Mouse (Mus musculus) forebrain, embryonic 11.5 days (tissue): Measurements from ENCODE around the gene Blvra. TPM values are rescaled to one million over a fixed set of nuclear protein-coding genes. Genes with fewer than 3 reads are reported as not detected.

Experiments used
- ATAC-seq: fragments of 200-750 bp; cut with Nextera tagmentation; replicated peaks from 2 replicates; pipeline ENCODE4 v1.8.0; 2017; ENCODE audit warnings: moderate TSS enrichment; ENCODE audit not compliant: low FRiP score
- DNase-seq: peaks from one replicate; pipeline ENCODE4 v3.0.0-alpha.2; 2017; ENCODE audit warnings: low spot score
- H3K27ac ChIP-seq: fragments of 300-500 bp; sonication (generic); 2 replicates; pipeline ENCODE4 v1.5.1; 2014; ENCODE audit warnings: low read depth, low read length
- H3K27me3 ChIP-seq: fragments of 300-500 bp; sonication (generic); 2 replicates; pipeline ENCODE4 v1.6.1; 2014; ENCODE audit warnings: mild to moderate bottlenecking, low read length, mixed read lengths; ENCODE audit not compliant: control insufficient read depth, insufficient read depth
- H3K36me3 ChIP-seq: fragments of 300-500 bp; sonication (generic); 2 replicates; pipeline ENCODE4 v1.6.1; 2014; ENCODE audit warnings: mild to moderate bottlenecking, low read length, moderate library complexity, mixed read lengths; ENCODE audit not compliant: control insufficient read depth, insufficient read depth
- H3K4me1 ChIP-seq: fragments of 300-500 bp; sonication (generic); replicated peaks from 2 replicates; pipeline ENCODE4 v1.6.1; 2014; ENCODE audit warnings: low read length, mixed read lengths; ENCODE audit not compliant: control insufficient read depth, insufficient read depth
- H3K4me2 ChIP-seq: fragments of 300-500 bp; sonication (generic); 2 replicates; pipeline ENCODE4 v1.6.1; 2014; ENCODE audit warnings: low read depth, mild to moderate bottlenecking, low read length, moderate library complexity, mixed read lengths; ENCODE audit not compliant: severe bottlenecking
- H3K4me3 ChIP-seq: fragments of 300-500 bp; sonication (generic); 2 replicates; pipeline ENCODE4 v1.5.1; 2014; ENCODE audit warnings: low read depth, low read length
- H3K9ac ChIP-seq: fragments of 300-500 bp; sonication (generic); 2 replicates; pipeline ENCODE4 v1.6.1; 2014; ENCODE audit warnings: low read length
- H3K9me3 ChIP-seq: fragments of 300-500 bp; sonication (generic); 2 replicates; pipeline ENCODE4 v1.6.1; 2016; ENCODE audit warnings: low read length, mixed read lengths; ENCODE audit not compliant: control insufficient read depth
- WGBS: fragments of 180-500 bp; shearing (Covaris S2); extraction: QIAGEN DNeasy Blood & Tissue Kit; methylation state at CpG from one replicate; pipeline ENCODE4 v1.1.7; 2014; 5-methylcytosine and 5-hydroxymethylcytosine counted together
- polyA plus RNA-seq: library from polyadenylated mRNA; unstranded; fragments of >200 nt; fragmentation: Nextera tagmentation; extraction: Ambion mirVana; gene quantifications from 2 replicates; pipeline ENCODE4 v1.2.1, GENCODE M21; 2014

Blvra gene
- polyA plus RNA-seq, 1 experiment from 2014 or later = 15.2 TPM

DNA sequence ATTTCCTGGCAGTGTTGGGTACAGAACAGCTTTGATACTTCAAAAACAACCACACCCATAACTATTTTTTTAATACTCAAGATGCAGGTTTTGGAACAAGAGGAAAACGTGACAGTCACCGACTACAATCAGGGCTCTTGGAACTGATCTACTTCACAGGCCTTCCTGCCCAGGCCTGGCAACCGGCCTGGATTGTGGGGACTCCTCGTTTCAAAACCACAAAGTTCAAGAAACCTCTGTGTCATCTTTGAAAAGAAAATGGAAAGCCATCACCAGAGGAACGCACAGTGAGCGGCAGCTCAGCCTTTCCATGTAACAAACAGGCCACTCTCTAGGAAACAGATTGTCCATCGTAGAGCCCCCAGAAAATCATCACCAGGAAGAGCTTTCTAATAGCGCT lies 68.6 kb downstream of the Blvra start:
- no peak overlapping the region for H3K9ac ChIP-seq
- H3K27ac ChIP-seq = no peak overlapping the region
- H3K4me1 ChIP-seq = peaks cover 13% of the 10 kb centered on the region
- ATAC-seq (no peak), DNase-seq (no peak)
- H3K4me3 ChIP-seq = no peak overlapping the region
- H3K36me3 ChIP-seq = no peaks in the 10 kb centered on the region; the same call in 1 of the 2 replicates
- peaks cover 2% of the 10 kb centered on the region; the same call in 1 of the 2 replicates for H3K27me3 ChIP-seq
- no peaks in the 10 kb centered on the region for H3K9me3 ChIP-seq
- H3K4me2 ChIP-seq = no peak overlapping the region
- 94% methylated on average over 8 of the region's 8 CpGs for WGBS

DNA sequence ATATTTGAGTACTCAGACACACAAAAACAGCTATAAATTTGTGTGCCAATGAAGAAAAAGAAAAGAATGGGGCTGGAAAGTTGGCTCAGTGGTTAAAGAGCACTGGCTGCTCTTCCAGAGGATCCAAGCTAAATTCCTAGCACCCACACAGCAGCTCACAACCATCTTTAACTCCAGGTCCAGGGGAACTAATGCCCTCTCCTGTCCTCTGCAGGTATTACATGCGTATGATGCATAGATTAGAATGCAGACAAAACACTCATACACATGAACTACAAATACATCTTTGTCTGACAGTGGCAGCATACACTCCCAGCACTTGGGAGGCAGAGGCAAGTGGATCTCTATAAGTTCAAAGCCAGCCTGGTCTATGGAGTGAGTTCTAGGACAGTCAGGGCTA lies 69.1 kb downstream of the Blvra start:
- no peak overlapping the region for H3K4me3 ChIP-seq
- WGBS = 94% methylated on average over 1 of the region's 1 CpGs
- H3K9me3 ChIP-seq = no peaks in the 10 kb centered on the region
- H3K4me1 ChIP-seq = peaks cover 13% of the 10 kb centered on the region
- ATAC-seq = no peak
- no peak overlapping the region for H3K9ac ChIP-seq
- no peaks in the 10 kb centered on the region; the same call in 1 of the 2 replicates for H3K36me3 ChIP-seq
- H3K4me2 ChIP-seq = no peak overlapping the region
- H3K27me3 ChIP-seq = peaks cover 2% of the 10 kb centered on the region; the same call in 1 of the 2 replicates
- H3K27ac ChIP-seq = no peak overlapping the region
- DNase-seq = no peak

DNA sequence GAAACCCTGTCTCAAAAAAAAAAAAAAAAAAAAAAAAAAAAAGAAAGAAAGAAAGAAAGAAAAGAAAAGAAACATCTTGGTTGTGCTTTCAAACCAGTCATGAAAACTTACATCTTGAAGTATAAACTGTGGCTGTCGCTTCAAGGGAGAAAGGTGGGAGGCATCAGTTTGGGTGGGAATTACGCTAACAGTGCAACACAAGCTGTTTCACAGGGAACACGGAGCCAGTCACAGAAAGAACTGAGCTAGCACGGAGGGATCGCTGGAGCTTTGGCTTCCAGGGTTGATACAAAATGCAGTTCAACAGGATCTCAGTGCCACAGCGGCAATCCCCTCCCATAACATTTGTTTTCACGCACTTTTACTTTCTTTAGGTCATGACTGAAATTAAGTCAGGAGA lies 69.5 kb downstream of the Blvra start:
- H3K4me3 ChIP-seq = no peak overlapping the region
- H3K27me3 ChIP-seq = peaks cover 2% of the 10 kb centered on the region; the same call in 1 of the 2 replicates
- no peak overlapping the region for H3K27ac ChIP-seq
- no peak overlapping the region for H3K4me2 ChIP-seq
- DNase-seq = no peak
- 94% methylated on average over 7 of the region's 7 CpGs for WGBS
- H3K36me3 ChIP-seq = no peaks in the 10 kb centered on the region; the same call in 1 of the 2 replicates
- peaks cover 13% of the 10 kb centered on the region for H3K4me1 ChIP-seq
- ATAC-seq = no peak
- H3K9ac ChIP-seq = no peak overlapping the region
- no peaks in the 10 kb centered on the region for H3K9me3 ChIP-seq

DNA sequence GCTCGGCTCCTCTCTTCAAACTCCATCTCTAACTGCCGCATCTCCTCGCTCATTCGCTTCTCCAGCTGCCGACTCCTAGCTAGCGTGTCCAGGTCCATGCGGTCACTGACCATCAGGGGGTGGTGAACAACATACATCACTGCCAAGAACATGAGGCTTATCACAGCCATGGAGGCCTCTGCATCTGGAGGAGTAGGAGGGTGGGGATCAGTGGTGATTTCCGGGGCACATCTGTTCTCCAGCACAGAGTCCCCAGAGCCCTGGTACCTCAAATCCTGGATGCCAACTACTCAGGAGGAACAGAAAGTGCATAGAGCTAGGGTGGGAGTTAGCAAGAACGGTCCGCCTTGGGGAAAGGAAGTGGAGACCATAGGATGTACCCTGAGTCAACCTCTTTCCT lies 71.6 kb downstream of the Blvra start:
- Histone ChIP-seq H3K36me3 (no peaks in the 10 kb centered on the region; the same call in 1 of the 2 replicates), H3K9me3 (no peaks in the 10 kb centered on the region), H3K27me3 (peaks cover 2% of the 10 kb centered on the region; the same call in 1 of the 2 replicates), H3K4me1 (peaks cover 6% of the 10 kb centered on the region; the same call in 1 of the 2 replicates), H3K27ac (no peak overlapping the region), H3K4me3 (no peak overlapping the region), H3K4me2 (peak overlapping the region; percentile 86), H3K9ac (peak overlapping the region; percentile 76; the same call in 1 of the 2 replicates)
- 90% methylated on average over 10 of the region's 10 CpGs for WGBS
- DNase-seq = no peak
- ATAC-seq = no peak

DNA sequence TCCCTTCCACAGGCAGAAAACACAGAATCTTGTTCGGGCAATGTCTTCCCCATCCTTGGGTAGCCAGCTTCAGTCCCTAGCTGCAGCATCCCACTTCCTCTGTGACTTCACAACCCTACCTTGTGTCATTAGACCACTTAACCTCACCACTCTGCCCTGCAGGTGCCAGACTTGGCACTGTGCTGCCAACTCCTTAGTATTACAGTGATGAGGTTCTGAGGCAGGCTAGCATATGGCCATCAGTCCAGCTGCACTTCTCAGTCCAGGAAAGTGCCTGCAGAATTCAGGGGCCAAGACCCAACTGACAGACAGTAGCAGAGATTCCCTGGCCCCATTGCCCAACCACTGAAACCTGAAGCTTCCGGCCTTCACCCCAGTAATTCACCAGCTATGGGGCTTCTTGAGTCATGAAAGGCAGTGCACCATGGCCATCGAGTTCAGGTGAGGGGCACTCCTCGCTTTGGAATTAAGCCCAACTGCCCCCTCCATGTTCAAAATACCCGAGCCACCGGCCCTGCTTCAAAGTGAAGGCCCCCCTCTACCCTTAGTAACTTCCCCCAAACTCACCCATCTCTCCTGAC lies 72.2 kb downstream of the Blvra start:
- DNase-seq (no peak), ATAC-seq (peak; percentile 13; the same call in 1 of the 2 replicates)
- Histone ChIP-seq H3K4me2 (peak overlapping the region; percentile 86), H3K36me3 (no peaks in the 10 kb centered on the region; the same call in 1 of the 2 replicates), H3K4me1 (peaks cover 6% of the 10 kb centered on the region; the same call in 1 of the 2 replicates), H3K9ac (peak overlapping the region; percentile 76), H3K27me3 (peaks cover 2% of the 10 kb centered on the region; the same call in 1 of the 2 replicates), H3K4me3 (peak overlapping the region; percentile 55), H3K9me3 (no peaks in the 10 kb centered on the region), H3K27ac (no peak overlapping the region)
- 15% methylated on average over 6 of the region's 6 CpGs for WGBS

DNA sequence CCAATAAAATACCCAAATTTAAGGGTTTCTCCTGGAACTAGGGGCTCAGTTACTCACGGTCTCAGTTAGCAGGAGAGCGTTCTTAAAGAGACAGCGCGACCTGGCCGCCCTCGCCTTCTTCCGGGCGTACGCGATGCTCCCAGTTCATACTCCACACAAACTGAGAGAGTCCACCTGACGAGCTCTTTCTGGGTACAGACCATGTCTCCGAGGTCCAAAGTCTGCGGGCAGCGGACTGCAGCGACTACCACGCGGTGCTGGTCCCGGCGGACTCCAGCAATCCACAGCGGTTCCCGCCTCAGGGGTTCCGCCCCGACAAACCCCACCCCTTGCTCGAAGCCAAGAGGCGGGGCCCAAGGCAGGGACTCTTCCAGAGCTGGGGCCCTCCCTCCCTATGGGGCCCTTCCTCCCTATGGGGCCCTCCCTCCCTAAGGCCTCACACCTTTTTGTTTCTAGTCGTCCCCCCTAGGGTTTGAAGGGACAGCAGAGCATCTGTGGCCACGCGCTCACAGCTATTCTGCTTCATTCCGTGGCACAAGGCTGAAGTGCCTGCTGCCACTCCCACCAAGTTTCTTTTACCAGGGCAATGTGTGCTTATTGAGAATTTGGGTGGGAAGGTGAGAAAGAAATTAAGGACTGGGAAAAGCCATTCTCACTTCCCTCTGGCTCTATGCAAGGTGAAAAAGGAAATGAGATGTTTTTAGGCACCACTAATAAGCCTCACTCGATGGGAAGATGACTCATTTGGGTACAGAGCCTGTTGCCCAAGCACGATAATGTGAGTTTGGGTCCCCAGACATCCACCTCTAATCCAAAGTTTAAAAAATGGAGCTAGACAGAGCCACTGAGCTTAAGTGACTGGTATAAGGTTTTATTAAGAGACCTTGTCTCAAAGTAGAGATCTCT lies 72.9 kb downstream of the Blvra start, which contains the start of gene Itpripl1:
Gene Itpripl1 (minus strand): TSS at position 285 of the 906 bp plus-strand sequence.
- Histone ChIP-seq H3K9me3 (no peaks in the 10 kb centered on the region), H3K36me3 (no peaks in the 10 kb centered on the region; the same call in 1 of the 2 replicates), H3K9ac (peak within 1 kb of the TSS; percentile 76), H3K27ac (no peak within 1 kb of the TSS), H3K4me3 (peak within 1 kb of the TSS; percentile 55), H3K4me1 (peaks cover 6% of the 10 kb centered on the region; the same call in 1 of the 2 replicates), H3K4me2 (peak within 1 kb of the TSS; percentile 86), H3K27me3 (peaks cover 2% of the 10 kb centered on the region; the same call in 1 of the 2 replicates)
- ATAC-seq = peak; percentile 91
- DNase-seq = peak; percentile 80
- 3% methylated on average over 31 of the region's 31 CpGs for WGBS

DNA sequence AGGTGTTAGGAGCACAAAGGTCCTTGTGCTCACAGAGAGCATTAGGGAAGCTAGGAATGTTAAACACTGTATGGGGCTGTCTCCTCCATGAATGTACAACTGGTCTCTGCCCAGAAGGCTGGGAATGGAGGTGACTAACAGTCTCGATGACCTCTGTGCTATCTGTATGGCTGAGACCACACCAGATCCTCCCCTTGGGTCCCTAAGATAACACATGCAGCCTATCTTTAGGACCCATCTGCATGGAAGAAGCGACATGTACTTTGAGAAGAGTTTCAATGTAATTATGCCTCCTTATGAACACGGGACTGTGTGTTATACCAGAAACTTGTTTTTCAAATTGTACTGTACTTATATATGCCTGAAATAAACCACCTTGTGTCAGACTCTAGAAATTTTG lies 75.2 kb downstream of the Blvra start:
- Histone ChIP-seq H3K27me3 (peaks cover 2% of the 10 kb centered on the region; the same call in 1 of the 2 replicates), H3K9me3 (no peaks in the 10 kb centered on the region), H3K4me3 (no peak overlapping the region), H3K27ac (no peak overlapping the region), H3K4me2 (no peak overlapping the region), H3K4me1 (peaks cover 6% of the 10 kb centered on the region; the same call in 1 of the 2 replicates), H3K36me3 (no peaks in the 10 kb centered on the region; the same call in 1 of the 2 replicates), H3K9ac (no peak overlapping the region)
- DNase-seq (no peak), ATAC-seq (no peak)
- 91% methylated on average over 3 of the region's 3 CpGs for WGBS
